Mouse (Mus musculus) spleen, adult 2 months (tissue): ENCODE results near the gene Zfp30.

ENCODE experiments used
- CTCF ChIP-seq: fragments of 200-500 bp; IDR thresholded peaks from 2 replicates; pipeline ENCODE4 v1.5.1; 2011; ENCODE audit warnings: mild to moderate bottlenecking, inconsistent platforms; ENCODE audit not compliant: insufficient read depth, insufficient read length, insufficient replicate concordance; ENCODE audit errors: extremely low read depth
- POLR2A ChIP-seq: fragments of 200-500 bp; IDR thresholded peaks from 2 replicates; pipeline ENCODE4 v1.6.1; 2011; ENCODE audit warnings: low read depth, low read length, inconsistent platforms

GRCm38 (mm10) chr7:29773503-29773902 lies 10.3 kb upstream of the Zfp30 start:
- TF ChIP-seq POLR2A = no peak
- TF ChIP-seq CTCF = no peak
